Mouse (Mus musculus): Measurements from ENCODE around the gene Slco3a1. TPM values are rescaled to one million over a fixed set of nuclear protein-coding genes. Genes with fewer than 3 reads are reported as not detected.

Slco3a1 gene
- polyA plus RNA-seq, 1 experiment, result 66.6 TPM

DNA sequence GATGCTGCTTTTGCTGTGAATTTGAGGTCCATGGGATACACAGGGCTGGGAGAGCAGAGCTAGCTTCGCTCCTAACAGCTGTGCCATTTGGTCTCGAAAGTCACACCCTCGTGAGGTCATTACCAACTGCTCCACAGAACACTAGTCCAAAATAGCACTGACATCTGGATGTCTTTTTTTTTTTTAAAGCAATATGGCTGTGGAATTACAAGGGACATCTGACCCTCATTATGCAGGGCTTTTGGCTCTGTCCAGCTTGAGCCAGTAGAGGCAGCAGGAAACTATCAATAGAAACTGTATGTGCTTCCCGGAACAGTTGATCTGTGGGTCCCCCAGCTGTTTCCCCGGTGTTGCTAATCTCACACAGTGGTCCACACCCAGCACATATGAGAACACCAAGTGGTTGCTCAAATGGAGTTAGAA, 163.1 kb downstream of the Slco3a1 start:
- no peak overlapping the region for H3K4me3 ChIP-seq (replicated peaks; ENCODE audit: insufficient read depth, low read depth, low read length)
- 81% methylated on average over 5 of the region's 5 CpGs for WGBS
- H3K27me3 ChIP-seq (ENCODE audit: control insufficient read depth, insufficient read depth, low read length), result no peaks in the 10 kb centered on the region
- no peak for DNase-seq
- no peak overlapping the region for H3K27ac ChIP-seq (ENCODE audit: insufficient read depth, low read length)
- H3K4me1 ChIP-seq (ENCODE audit: control insufficient read depth, insufficient read depth, low read length), result peaks cover 22% of the 10 kb centered on the region
- TF ChIP-seq POLR2A (IDR thresholded peaks at IDR 0.05; ENCODE audit: borderline replicate concordance, insufficient read depth, low read length) (no peak), CTCF (IDR thresholded peaks at IDR 0.05; ENCODE audit: borderline replicate concordance, insufficient read depth, low read depth, low read length) (no peak)

DNA sequence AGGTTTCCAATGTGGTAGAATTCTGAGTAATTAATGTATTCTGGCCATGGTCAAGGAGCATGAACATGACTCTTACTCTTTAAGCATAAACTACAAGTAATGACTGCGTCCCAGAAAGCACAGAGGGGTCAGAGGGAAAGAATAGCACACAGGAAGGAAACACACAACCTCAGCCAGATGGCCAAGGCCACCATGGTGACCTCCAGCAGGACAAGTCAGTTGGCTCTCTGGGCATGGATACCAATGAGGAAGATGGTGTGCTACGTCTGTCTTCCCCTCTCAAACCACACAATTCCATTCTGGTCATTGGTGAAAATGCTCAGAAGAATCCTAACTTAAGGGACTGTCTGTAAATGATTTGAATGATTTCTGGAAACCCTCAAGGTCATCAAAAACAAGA, 165.0 kb downstream of the Slco3a1 start:
- peaks cover 34% of the 10 kb centered on the region for H3K4me1 ChIP-seq (ENCODE audit: control insufficient read depth, insufficient read depth, low read length)
- WGBS, result 41% methylated on average over 2 of the region's 2 CpGs
- no peak overlapping the region for H3K4me3 ChIP-seq (replicated peaks; ENCODE audit: insufficient read depth, low read depth, low read length)
- no peak for DNase-seq
- H3K27me3 ChIP-seq (ENCODE audit: control insufficient read depth, insufficient read depth, low read length), result no peaks in the 10 kb centered on the region
- no peak overlapping the region for H3K27ac ChIP-seq (ENCODE audit: insufficient read depth, low read length)
- TF ChIP-seq POLR2A (IDR thresholded peaks at IDR 0.05; ENCODE audit: borderline replicate concordance, insufficient read depth, low read length), result no peak
- no peak for TF ChIP-seq CTCF (IDR thresholded peaks at IDR 0.05; ENCODE audit: borderline replicate concordance, insufficient read depth, low read depth, low read length)

DNA sequence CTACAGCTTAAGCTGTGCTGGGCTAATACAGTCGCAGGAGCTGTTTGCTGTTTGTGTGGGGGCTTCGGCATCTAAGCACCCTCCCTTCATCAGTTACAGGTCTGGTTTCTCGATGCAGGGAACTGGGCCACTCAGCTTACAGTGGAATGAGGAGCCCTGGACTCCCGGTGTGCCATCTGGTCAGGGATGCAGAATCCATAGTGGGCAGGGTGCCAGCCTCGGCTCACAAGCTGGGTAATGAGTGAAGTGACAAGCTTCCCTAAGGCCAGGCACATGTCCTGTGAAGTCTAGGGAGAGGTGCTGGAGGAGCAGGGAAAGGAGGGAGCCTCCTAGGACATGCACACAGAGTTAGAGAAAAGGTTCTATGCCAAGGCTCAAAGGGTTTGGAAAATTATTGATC, 168.3 kb downstream of the Slco3a1 start:
- no peaks in the 10 kb centered on the region for H3K27me3 ChIP-seq (ENCODE audit: control insufficient read depth, insufficient read depth, low read length)
- peaks cover 61% of the 10 kb centered on the region for H3K4me1 ChIP-seq (ENCODE audit: control insufficient read depth, insufficient read depth, low read length)
- TF ChIP-seq POLR2A (IDR thresholded peaks at IDR 0.05; ENCODE audit: borderline replicate concordance, insufficient read depth, low read length) (no peak), CTCF (IDR thresholded peaks at IDR 0.05; ENCODE audit: borderline replicate concordance, insufficient read depth, low read depth, low read length) (no peak)
- peak overlapping the region; percentile 67 for H3K27ac ChIP-seq (ENCODE audit: insufficient read depth, low read length)
- WGBS, result 5% methylated on average over 5 of the region's 5 CpGs
- no peak overlapping the region for H3K4me3 ChIP-seq (replicated peaks; ENCODE audit: insufficient read depth, low read depth, low read length)
- DNase-seq, result peak; percentile 97

DNA sequence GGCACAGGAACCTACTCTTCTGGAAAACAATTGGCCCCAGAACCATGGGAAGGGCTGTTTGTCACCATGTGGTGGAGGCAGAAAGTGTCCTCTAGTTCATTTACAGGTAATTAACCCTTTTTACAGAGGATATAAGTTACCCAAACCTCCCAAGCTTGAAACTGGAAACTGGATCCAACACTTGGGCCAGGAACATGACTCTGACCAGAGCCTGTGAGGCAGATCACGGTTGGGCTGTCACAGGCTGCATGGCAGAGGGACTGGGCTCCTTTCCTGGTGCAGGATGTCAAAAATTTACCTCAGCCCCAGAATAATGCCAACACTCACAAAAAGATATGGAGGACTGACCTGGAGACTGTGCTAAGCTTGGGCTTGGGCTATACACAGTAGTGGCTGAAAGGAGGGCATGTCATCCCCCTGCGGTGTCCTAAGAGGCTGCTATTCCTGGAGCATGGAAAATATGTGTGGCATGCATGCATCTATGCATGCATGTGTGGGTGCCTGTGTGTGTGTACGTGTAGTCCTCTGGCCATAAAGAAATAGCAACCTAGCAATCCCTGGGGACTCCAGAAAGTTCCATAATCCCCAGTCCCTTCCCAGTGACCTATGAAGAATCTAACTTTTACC, 171.4 kb downstream of the Slco3a1 start:
- TF ChIP-seq POLR2A (IDR thresholded peaks at IDR 0.05; ENCODE audit: borderline replicate concordance, insufficient read depth, low read length) (no peak), CTCF (IDR thresholded peaks at IDR 0.05; ENCODE audit: borderline replicate concordance, insufficient read depth, low read depth, low read length) (no peak)

DNA sequence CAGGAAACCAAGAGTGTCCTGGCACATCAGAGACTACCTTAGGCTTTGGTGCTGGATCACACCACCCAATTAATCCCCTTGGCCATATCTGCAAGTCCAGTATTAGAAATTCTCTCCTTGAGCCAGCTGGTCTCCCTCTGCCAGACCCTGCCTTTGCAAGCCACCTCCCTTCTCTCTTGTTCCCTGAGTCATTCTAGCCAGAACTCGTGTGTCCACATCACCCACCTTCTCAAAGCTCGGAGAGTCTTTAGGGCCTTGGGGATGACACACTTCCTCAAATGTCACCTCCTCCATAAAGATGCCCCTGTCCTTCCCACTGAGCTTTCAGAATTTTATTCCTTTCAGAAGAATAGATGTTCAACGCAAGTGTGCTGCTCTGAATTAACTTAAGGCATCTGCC, 172.3 kb downstream of the Slco3a1 start:
- Histone ChIP-seq H3K4me1 (ENCODE audit: control insufficient read depth, insufficient read depth, low read length) (peaks cover 53% of the 10 kb centered on the region), H3K27me3 (ENCODE audit: control insufficient read depth, insufficient read depth, low read length) (no peaks in the 10 kb centered on the region), H3K4me3 (replicated peaks; ENCODE audit: insufficient read depth, low read depth, low read length) (no peak overlapping the region), H3K27ac (ENCODE audit: insufficient read depth, low read length) (peak overlapping the region; percentile 48)
- DNase-seq, result no peak
- TF ChIP-seq CTCF (IDR thresholded peaks at IDR 0.05; ENCODE audit: borderline replicate concordance, insufficient read depth, low read depth, low read length) (no peak), POLR2A (IDR thresholded peaks at IDR 0.05; ENCODE audit: borderline replicate concordance, insufficient read depth, low read length) (no peak)
- WGBS, result 36% methylated on average over 3 of the region's 3 CpGs

More for the DNA sequence above, 171.4 kb downstream of the Slco3a1 start:
- no peak for DNase-seq
- Histone ChIP-seq H3K4me3 (replicated peaks; ENCODE audit: insufficient read depth, low read depth, low read length) (no peak overlapping the region), H3K27ac (ENCODE audit: insufficient read depth, low read length) (peak overlapping the region; percentile 10; the same call in 1 of the 2 replicates), H3K27me3 (ENCODE audit: control insufficient read depth, insufficient read depth, low read length) (no peaks in the 10 kb centered on the region), H3K4me1 (ENCODE audit: control insufficient read depth, insufficient read depth, low read length) (peaks cover 58% of the 10 kb centered on the region)
- 56% methylated on average over 3 of the region's 3 CpGs for WGBS

DNA sequence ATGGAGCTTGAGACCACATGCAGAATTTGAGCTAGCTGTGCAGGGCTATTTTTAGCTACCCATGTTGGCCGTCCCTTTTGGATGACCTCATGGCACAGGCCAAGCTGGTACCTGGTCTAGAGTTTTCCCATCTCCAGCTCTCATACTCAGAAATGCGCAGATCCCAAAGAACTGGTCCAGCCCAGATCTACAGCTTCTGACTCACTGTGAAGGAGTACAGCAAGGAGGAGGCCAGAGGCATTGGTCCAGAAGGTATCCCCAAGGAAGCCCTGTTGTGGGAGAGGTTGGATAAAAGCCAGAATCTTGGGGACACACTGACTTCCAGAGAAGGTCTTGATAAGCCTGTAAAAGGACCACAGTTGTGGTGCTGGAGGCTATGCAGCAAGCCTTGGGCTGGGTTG, 172.7 kb downstream of the Slco3a1 start:
- Histone ChIP-seq H3K27me3 (ENCODE audit: control insufficient read depth, insufficient read depth, low read length) (no peaks in the 10 kb centered on the region), H3K4me1 (ENCODE audit: control insufficient read depth, insufficient read depth, low read length) (peaks cover 52% of the 10 kb centered on the region), H3K27ac (ENCODE audit: insufficient read depth, low read length) (peak overlapping the region; percentile 48), H3K4me3 (replicated peaks; ENCODE audit: insufficient read depth, low read depth, low read length) (no peak overlapping the region)
- TF ChIP-seq CTCF (IDR thresholded peaks at IDR 0.05; ENCODE audit: borderline replicate concordance, insufficient read depth, low read depth, low read length) (no peak), POLR2A (IDR thresholded peaks at IDR 0.05; ENCODE audit: borderline replicate concordance, insufficient read depth, low read length) (peak; percentile 12; the same call in 1 of the 2 replicates)
- WGBS, result 12% methylated on average over 2 of the region's 2 CpGs
- peak; percentile 76 to 87 for DNase-seq

DNA sequence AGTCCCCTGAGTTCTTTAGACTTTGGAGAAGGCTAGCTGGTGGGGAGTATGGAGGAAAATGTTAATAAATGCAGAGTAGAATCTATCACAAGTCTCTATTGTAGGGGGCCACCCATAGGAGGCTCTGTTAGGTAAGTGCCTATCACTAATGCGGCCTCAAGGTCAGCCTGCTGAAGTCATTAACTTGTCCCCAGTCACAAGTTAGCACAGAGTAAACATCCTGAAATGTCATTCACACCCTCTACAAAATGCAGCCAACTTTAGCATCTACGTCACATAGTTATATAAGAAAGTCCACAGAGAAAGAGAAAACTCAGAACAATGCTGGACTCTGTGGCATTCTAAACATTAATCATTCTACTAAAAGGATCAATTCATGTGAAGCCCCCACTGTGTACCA, 173.5 kb downstream of the Slco3a1 start:
- WGBS, result 80% methylated on average over 2 of the region's 2 CpGs

DNA sequence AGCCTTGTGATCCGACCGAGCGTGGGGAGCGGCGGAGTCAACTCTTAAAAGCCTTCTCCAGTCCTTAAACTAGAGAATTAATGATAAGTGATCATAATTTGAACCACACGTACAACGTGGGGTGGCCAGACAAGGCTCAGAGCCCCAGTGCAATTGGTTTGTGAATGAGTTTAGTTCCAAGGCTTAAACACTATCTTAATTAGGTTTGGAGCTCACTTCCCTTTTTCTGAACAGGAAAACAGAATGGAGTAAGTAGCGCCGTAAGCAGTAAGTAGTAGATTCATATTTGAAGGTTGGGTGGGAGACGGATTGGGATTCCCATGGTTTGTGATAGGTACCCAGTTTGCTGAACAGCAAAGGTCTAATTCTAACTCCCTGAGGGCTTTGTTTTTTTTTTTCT, 176.7 kb downstream of the Slco3a1 start:
- H3K4me3 ChIP-seq (replicated peaks; ENCODE audit: insufficient read depth, low read depth, low read length), result no peak overlapping the region
- no peaks in the 10 kb centered on the region for H3K27me3 ChIP-seq (ENCODE audit: control insufficient read depth, insufficient read depth, low read length)
- H3K27ac ChIP-seq (ENCODE audit: insufficient read depth, low read length), result no peak overlapping the region
- WGBS, result 91% methylated on average over 10 of the region's 10 CpGs
- H3K4me1 ChIP-seq (ENCODE audit: control insufficient read depth, insufficient read depth, low read length), result peaks cover 40% of the 10 kb centered on the region
- no peak for DNase-seq
- TF ChIP-seq POLR2A (IDR thresholded peaks at IDR 0.05; ENCODE audit: borderline replicate concordance, insufficient read depth, low read length), result no peak
- TF ChIP-seq CTCF (IDR thresholded peaks at IDR 0.05; ENCODE audit: borderline replicate concordance, insufficient read depth, low read depth, low read length), result no peak

More for the DNA sequence above, 173.5 kb downstream of the Slco3a1 start:
- TF ChIP-seq CTCF (IDR thresholded peaks at IDR 0.05; ENCODE audit: borderline replicate concordance, insufficient read depth, low read depth, low read length) (no peak), POLR2A (IDR thresholded peaks at IDR 0.05; ENCODE audit: borderline replicate concordance, insufficient read depth, low read length) (no peak)
- H3K4me3 ChIP-seq (replicated peaks; ENCODE audit: insufficient read depth, low read depth, low read length), result no peak overlapping the region
- H3K27me3 ChIP-seq (ENCODE audit: control insufficient read depth, insufficient read depth, low read length), result no peaks in the 10 kb centered on the region
- peak overlapping the region; percentile 15; the same call in 1 of the 2 replicates for H3K27ac ChIP-seq (ENCODE audit: insufficient read depth, low read length)
- H3K4me1 ChIP-seq (ENCODE audit: control insufficient read depth, insufficient read depth, low read length), result peaks cover 53% of the 10 kb centered on the region
- DNase-seq, result no peak

Measured in cerebellum, adult 2 months (tissue).